Comparison of ENCODE assay signal across 15 mouse cellular contexts in the genomic region with DNA sequence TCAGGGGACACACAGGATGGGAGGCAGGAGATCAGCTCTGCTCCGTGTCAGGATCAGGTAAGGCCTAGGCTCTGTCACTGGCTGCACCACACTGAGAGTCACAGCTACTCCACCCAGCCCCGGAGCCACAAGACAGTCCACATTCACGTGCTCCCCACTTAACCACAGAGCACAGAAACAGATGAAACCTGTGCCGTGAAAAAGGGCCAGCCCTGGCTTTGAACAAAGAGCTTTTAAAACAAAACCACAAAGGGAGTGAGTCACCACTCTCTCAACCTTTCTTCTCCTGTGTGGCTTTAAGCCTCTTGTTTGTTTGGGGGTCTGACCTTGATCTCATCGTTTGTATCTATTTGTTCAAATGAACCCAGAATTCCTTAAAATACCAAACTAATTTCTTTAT.
A peak's percentile ranks its signal among the peaks of the same experiment; 100 is the strongest.
DNase-seq lines count a peak whose midpoint lies in the region; ATAC-seq and TF ChIP-seq lines count a peak whose summit lies in the region.
"Had no signal": no experiment of that assay in that cellular context is flagged by ENCODE, and none has a peak within 500 bp of the region (broad histone marks: within the 10 kb centered on the region; RNA-seq: fewer than 3 reads in every experiment).

No protein-coding gene starts in this region.

- H3K4me1 ChIP-seq in ES-E14 (ENCODE audit: control insufficient read depth in 2 of 2, insufficient read depth in 2 of 2, low read length in 2 of 2, poor library complexity in 1 of 2) = peaks cover 0 to 2% of the 10 kb centered on the region in 2 experiments; a peak in 1 of 4 replicates
- no peaks in the 10 kb centered on the region for H3K4me1 ChIP-seq in stomach, embryonic 14.5 days (ENCODE audit: control insufficient read depth, insufficient read depth, low read length)
- H3K4me1 ChIP-seq: midbrain, embryonic 13.5 days had no signal

- H3K27ac ChIP-seq in ES-E14 (ENCODE audit: insufficient read depth, low read depth, low read length, poor library complexity, severe bottlenecking) = no peak overlapping the region
- peak overlapping the region; percentile 44; the same call in 1 of the 2 replicates for H3K27ac ChIP-seq in stomach, embryonic 14.5 days (ENCODE audit: low read length)
- no peak overlapping the region for H3K27ac ChIP-seq in gastrocnemius, adult 2 months
- H3K27ac ChIP-seq: midbrain, embryonic 13.5 days had no signal

- no peaks in the 10 kb centered on the region for H3K79me2 ChIP-seq in C2C12 (ENCODE audit: control insufficient read depth, insufficient read depth)

- no peaks in the 10 kb centered on the region for H3K79me3 ChIP-seq in C2C12 (ENCODE audit: low read depth)

- H3K36me3 ChIP-seq in C2C12 (ENCODE audit: control insufficient read depth, insufficient read depth) (no peaks in the 10 kb centered on the region), ES-E14 (ENCODE audit: control insufficient read depth, insufficient read depth, low read length, poor library complexity, severe bottlenecking) (no peaks in the 10 kb centered on the region)
- H3K36me3 ChIP-seq in stomach, embryonic 14.5 days (ENCODE audit: control insufficient read depth, insufficient read depth, low read length) = no peaks in the 10 kb centered on the region
- H3K36me3 ChIP-seq: midbrain, embryonic 13.5 days had no signal

- DNase-seq in ES-E14 (ENCODE audit: low read depth, low spot score) = peak; percentile 21
- DNase-seq in gastrocnemius, adult 2 months = no peak
- DNase-seq in heart, adult 9 months (ENCODE audit: low spot score in 2 of 2) = no peak
- DNase-seq in c-Kit-positive CD71-positive TER-119-positive erythroid progenitor cells, embryonic 14.5 days (ENCODE audit: low spot score) = no peak
- no peak for DNase-seq in heart, postnatal 4 days
- DNase-seq: cerebellum, adult 18-20 months; heart, postnatal 10 days; kidney, postnatal 36 days; liver; right cerebral cortex, adult 18-20 months had no signal

- WGBS in stomach, embryonic 14.5 days = 64% methylated on average over 5 of the region's 5 CpGs

- TF ChIP-seq CTCF in C2C12 (IDR thresholded peaks at IDR 0.05; ENCODE audit: control insufficient read depth, insufficient read depth, insufficient read length) = no peak
- no peak for TF ChIP-seq CTCF in gastrocnemius, adult 2 months (IDR thresholded peaks at IDR 0.05)

- H3K9ac ChIP-seq in ES-E14 (ENCODE audit: insufficient read depth, low read depth, low read length, poor library complexity, severe bottlenecking) = no peak overlapping the region
- no peak overlapping the region for H3K9ac ChIP-seq in stomach, embryonic 14.5 days (replicated peaks; ENCODE audit: low read depth, low read length)
- H3K9ac ChIP-seq: midbrain, embryonic 13.5 days had no signal

- no peak overlapping the region for H3ac ChIP-seq in C2C12 (ENCODE audit: control insufficient read depth, insufficient read length, low read depth)

- ATAC-seq in hematopoietic stem cell, adult 5-6 weeks (replicated peaks in 1 of 2; ENCODE audit: insufficient read depth in 1 of 2, low FRiP score in 2 of 2, low TSS enrichment in 1 of 2, low read depth in 1 of 2, poor library complexity in 2 of 2, severe bottlenecking in 2 of 2) = peak; percentile 62 to 63; a peak in 3 of 4 replicates
- peak; percentile 53; the same call in 1 of the 2 replicates for ATAC-seq in stomach, embryonic 14.5 days (ENCODE audit: insufficient number of reproducible peaks, insufficient read depth, low FRiP score, low read depth)
- ATAC-seq: intestine, embryonic 16.5 days; midbrain, embryonic 13.5 days had no signal

- no peaks in the 10 kb centered on the region for H3K27me3 ChIP-seq in C2C12 (ENCODE audit: control insufficient read depth, insufficient read depth, insufficient read length)
- H3K27me3 ChIP-seq in stomach, embryonic 14.5 days (ENCODE audit: control insufficient read depth, insufficient read depth, low read length) = no peaks in the 10 kb centered on the region
- H3K27me3 ChIP-seq: midbrain, embryonic 13.5 days had no signal

- no peak overlapping the region for H3K4me2 ChIP-seq in stomach, embryonic 14.5 days (replicated peaks; ENCODE audit: low read depth, low read length)
- H3K4me2 ChIP-seq: midbrain, embryonic 13.5 days had no signal

- intact Hi-C loops in gastrocnemius, adult 2 months (cut with DNase I) = no loop called here

- H3K4me3 ChIP-seq in C2C12 (ENCODE audit: insufficient read depth, poor library complexity, severe bottlenecking) (no peak overlapping the region), ES-E14 (ENCODE audit: insufficient read depth in 1 of 2, low read depth in 1 of 2, low read length in 2 of 2, poor library complexity in 1 of 2, severe bottlenecking in 1 of 2) (no peak overlapping the region)
- no peak overlapping the region for H3K4me3 ChIP-seq in stomach, embryonic 14.5 days (ENCODE audit: low read depth, low read length)
- H3K4me3 ChIP-seq in gastrocnemius, adult 2 months = no peak overlapping the region
- H3K4me3 ChIP-seq: midbrain, embryonic 13.5 days had no signal

- in situ Hi-C loops in ES-E14 (cut with MboI; ENCODE audit: low sequenced_read_pairs in 2 of 2, unreplicated experiment in 2 of 2) = no loop called here

- H3K9me3 ChIP-seq in ES-E14 (ENCODE audit: control insufficient read depth, insufficient read depth, low read depth, low read length) = no peaks in the 10 kb centered on the region
- H3K9me3 ChIP-seq in stomach, embryonic 14.5 days (ENCODE audit: control insufficient read depth, low read depth, low read length) = no peaks in the 10 kb centered on the region
- H3K9me3 ChIP-seq: midbrain, embryonic 13.5 days had no signal

TF ChIP-seq in C2C12, 6 proteins besides CTCF, POLR2A, EP300 and RAD21:
- TF ChIP-seq CEBPB (IDR thresholded peaks at IDR 0.05; ENCODE audit: low read depth) = no peak
- TF ChIP-seq MAX (IDR thresholded peaks at IDR 0.05) = no peak
- no peak for TF ChIP-seq MYOD1 (IDR thresholded peaks at IDR 0.05; ENCODE audit: control insufficient read depth, insufficient read length, low read depth)
- peak; percentile 53 for TF ChIP-seq FOSL1 (IDR thresholded peaks at IDR 0.05; ENCODE audit: insufficient read depth, low read length, poor library complexity, severe bottlenecking)
- TF ChIP-seq MYOG (IDR thresholded peaks at IDR 0.05; ENCODE audit: control insufficient read depth, extremely low read depth, insufficient read length) = no peak
- no peak for TF ChIP-seq USF1 (IDR thresholded peaks at IDR 0.05; ENCODE audit: low read depth)

TF ChIP-seq in ES-E14, 5 proteins besides CTCF, POLR2A, EP300 and RAD21:
- TF ChIP-seq MAFK (IDR thresholded peaks at IDR 0.05; ENCODE audit: insufficient read depth, low read depth, low read length) (no peak), HCFC1 (IDR thresholded peaks at IDR 0.05; ENCODE audit: borderline replicate concordance, insufficient read depth, low read length) (no peak), ZNF384 (IDR thresholded peaks at IDR 0.05; ENCODE audit: low read depth, low read length) (no peak), ZC3H11A (IDR thresholded peaks at IDR 0.05; ENCODE audit: borderline replicate concordance, low read depth, low read length) (no peak)
